Mouse (Mus musculus) liver, postnatal 0 days (tissue): ENCODE results near the gene Ggcx. TPM values are rescaled to one million over a fixed set of nuclear protein-coding genes. Genes with fewer than 3 reads are reported as not detected.

Source experiments
- ATAC-seq: fragments of 200-750 bp; cut with Nextera tagmentation; 2 replicates; pipeline ENCODE4 v1.8.0; 2017; ENCODE audit warnings: mild to moderate bottlenecking, moderate library complexity
- DNase-seq: peaks from one replicate; pipeline ENCODE4 v3.0.0-alpha.2; 2016
- H3K27ac ChIP-seq: fragments of 300-500 bp; sonication (generic); 2 replicates; pipeline ENCODE4 v1.5.1; 2014; ENCODE audit warnings: antibody characterized with exemption, moderate library complexity, mild to moderate bottlenecking, low read depth
- H3K27me3 ChIP-seq: fragments of 300-500 bp; sonication (generic); 2 replicates; pipeline ENCODE4 v1.6.1; 2014; ENCODE audit warnings: low read length, control low read depth, mixed read lengths; ENCODE audit not compliant: insufficient read depth
- H3K36me3 ChIP-seq: fragments of 300-500 bp; sonication (generic); replicated peaks from 2 replicates; pipeline ENCODE4 v1.6.1; 2014; ENCODE audit warnings: mild to moderate bottlenecking, control low read depth, low read length, moderate library complexity, mixed read lengths; ENCODE audit not compliant: insufficient read depth
- H3K4me1 ChIP-seq: fragments of 300-500 bp; sonication (generic); 2 replicates; pipeline ENCODE4 v1.6.1; 2014; ENCODE audit warnings: antibody characterized with exemption, mild to moderate bottlenecking, control low read depth; ENCODE audit not compliant: insufficient read depth
- H3K4me2 ChIP-seq: fragments of 300-500 bp; sonication (generic); 2 replicates; pipeline ENCODE4 v1.6.1; 2014; ENCODE audit warnings: low read depth, mild to moderate bottlenecking, low read length, moderate library complexity, mixed read lengths
- H3K4me3 ChIP-seq: fragments of 300-500 bp; sonication (generic); 2 replicates; pipeline ENCODE4 v1.5.1; 2014; ENCODE audit warnings: low read depth, low read length
- H3K9ac ChIP-seq: fragments of 300-500 bp; sonication (generic); replicated peaks from 2 replicates; pipeline ENCODE4 v1.6.1; 2014; ENCODE audit warnings: mild to moderate bottlenecking, moderate library complexity
- H3K9me3 ChIP-seq: fragments of 300-500 bp; sonication (generic); 2 replicates; pipeline ENCODE4 v1.6.1; 2016; ENCODE audit warnings: mild to moderate bottlenecking, control low read depth, low read length, mixed read lengths
- CTCF ChIP-seq: sonication (generic); IDR thresholded peaks from 2 replicates; pipeline ENCODE4 v1.5.1; 2016; ENCODE audit warnings: antibody characterized with exemption, low read depth
- EP300 ChIP-seq: IDR thresholded peaks from 2 replicates; pipeline ENCODE4 v1.6.1; 2016; ENCODE audit warnings: antibody characterized with exemption, low read depth, mild to moderate bottlenecking
- WGBS: fragments of 180-500 bp; shearing (Covaris S2); extraction: QIAGEN DNeasy Blood & Tissue Kit; methylation state at CpG from one replicate; pipeline ENCODE4 v1.1.7; 2014; ENCODE audit not compliant: insufficient replicate concordance; 5-methylcytosine and 5-hydroxymethylcytosine counted together
- polyA plus RNA-seq: library from polyadenylated mRNA; unstranded; fragments of >200 nt; fragmentation: Nextera tagmentation; extraction: Ambion mirVana; gene quantifications from 2 replicates; pipeline ENCODE4 v1.2.1, GENCODE M21; 2015

Ggcx gene
- polyA plus RNA-seq, 1 experiment from 2014 or later: 20.7 TPM

- ATAC-seq (no peak), DNase-seq (no peak)
- Histone ChIP-seq H3K36me3 (peaks cover 12% of the 10 kb centered on the region), H3K4me1 (peaks cover 34% of the 10 kb centered on the region), H3K9me3 (no peaks in the 10 kb centered on the region), H3K4me2 (no peak overlapping the region), H3K27me3 (no peaks in the 10 kb centered on the region), H3K9ac (no peak overlapping the region), H3K27ac (no peak overlapping the region; the same call in 1 of the 2 replicates), H3K4me3 (no peak overlapping the region)
- WGBS: 85% methylated on average over 12 of the region's 12 CpGs
- TF ChIP-seq CTCF: no peak
- no peak for TF ChIP-seq EP300
These were observed 44.0 kb upstream of the Ggcx start for GRCm38 (mm10) chr6:72370091-72370490.

- H3K36me3 ChIP-seq: peaks cover 12% of the 10 kb centered on the region
- ATAC-seq (peak; percentile 62), DNase-seq (peak; percentile 52)
- H3K27me3 ChIP-seq: no peaks in the 10 kb centered on the region
- no peaks in the 10 kb centered on the region for H3K9me3 ChIP-seq
- H3K9ac ChIP-seq: 0 out of 2 replicates have a peak overlapping the region, but pooled peaks have one; percentile 16
- WGBS: 71% methylated on average over 5 of the region's 5 CpGs
- TF ChIP-seq EP300 (no peak), CTCF (no peak)
- H3K4me1 ChIP-seq: peaks cover 36% of the 10 kb centered on the region
- no peak overlapping the region for H3K4me2 ChIP-seq
- peak overlapping the region; percentile 63 for H3K27ac ChIP-seq
- no peak overlapping the region for H3K4me3 ChIP-seq
These were observed 43.0 kb upstream of the Ggcx start for GRCm38 (mm10) chr6:72371147-72371546.

GRCm38 (mm10) chr6:72371571-72371970, 42.5 kb upstream of the Ggcx start:
- peaks cover 12% of the 10 kb centered on the region for H3K36me3 ChIP-seq
- TF ChIP-seq EP300: no peak
- TF ChIP-seq CTCF: no peak
- peaks cover 36% of the 10 kb centered on the region for H3K4me1 ChIP-seq
- H3K9me3 ChIP-seq: no peaks in the 10 kb centered on the region
- H3K4me2 ChIP-seq: no peak overlapping the region
- DNase-seq (no peak), ATAC-seq (peak; percentile 10; the same call in 1 of the 2 replicates)
- H3K27me3 ChIP-seq: no peaks in the 10 kb centered on the region
- no peak overlapping the region for H3K4me3 ChIP-seq
- 38% methylated on average over 1 of the region's 1 CpGs for WGBS
- H3K27ac ChIP-seq: peak overlapping the region; percentile 63
- H3K9ac ChIP-seq: 0 out of 2 replicates have a peak overlapping the region, but pooled peaks have one; percentile 16

DNA sequence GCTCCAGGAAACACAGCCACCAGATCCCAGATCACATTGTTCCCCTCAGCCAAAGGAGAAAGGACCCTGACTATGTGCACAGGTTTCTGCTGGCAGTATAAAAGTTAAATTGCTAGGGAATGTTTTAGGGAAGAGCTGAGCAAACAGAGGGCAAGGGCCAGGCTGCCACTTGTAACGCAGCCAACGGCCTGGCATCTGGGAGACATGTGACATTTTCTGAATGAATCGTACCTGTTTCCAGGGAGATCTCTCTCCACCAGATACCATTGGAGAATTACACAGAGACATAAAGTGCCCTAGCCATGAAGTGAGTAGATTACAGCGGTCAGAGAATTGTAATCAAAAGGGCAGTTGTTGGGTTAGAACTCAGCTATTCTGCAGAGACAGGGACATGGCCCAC, 40.9 kb upstream of the Ggcx start:
- Histone ChIP-seq H3K4me3 (no peak overlapping the region), H3K27ac (no peak overlapping the region), H3K4me2 (no peak overlapping the region), H3K4me1 (peaks cover 36% of the 10 kb centered on the region), H3K9ac (no peak overlapping the region), H3K36me3 (peaks cover 11% of the 10 kb centered on the region), H3K27me3 (no peaks in the 10 kb centered on the region), H3K9me3 (no peaks in the 10 kb centered on the region)
- no peak for DNase-seq
- TF ChIP-seq CTCF (no peak), EP300 (no peak)
- no peak for ATAC-seq
- WGBS: 78% methylated on average over 4 of the region's 4 CpGs

DNA sequence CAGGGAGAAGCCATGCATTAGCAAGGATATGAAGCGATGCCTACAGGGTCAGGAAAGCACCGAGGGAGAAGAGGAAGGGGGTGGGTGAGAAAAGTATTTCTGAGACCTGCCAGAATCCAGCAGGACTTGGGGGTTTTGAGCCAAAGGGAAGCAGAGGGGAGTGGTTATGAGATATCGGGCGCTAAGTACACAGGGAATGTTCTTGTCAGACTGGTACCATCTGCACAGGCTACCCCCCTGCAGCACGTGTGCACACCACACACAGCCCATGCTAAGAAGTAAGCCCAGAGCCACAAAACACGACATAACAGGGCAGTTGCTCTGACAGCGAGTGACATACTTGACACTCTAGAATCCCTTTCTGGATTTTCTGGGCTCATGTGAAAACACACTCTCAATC, 39.9 kb upstream of the Ggcx start:
- peaks cover 5% of the 10 kb centered on the region for H3K36me3 ChIP-seq
- TF ChIP-seq CTCF (no peak), EP300 (no peak)
- DNase-seq (no peak), ATAC-seq (no peak)
- no peak overlapping the region for H3K27ac ChIP-seq
- no peak overlapping the region for H3K4me2 ChIP-seq
- WGBS: 46% methylated on average over 7 of the region's 7 CpGs
- H3K4me1 ChIP-seq: peaks cover 37% of the 10 kb centered on the region
- no peak overlapping the region for H3K4me3 ChIP-seq
- no peaks in the 10 kb centered on the region for H3K9me3 ChIP-seq
- H3K9ac ChIP-seq: no peak overlapping the region
- no peaks in the 10 kb centered on the region for H3K27me3 ChIP-seq

- Histone ChIP-seq H3K4me2 (peak overlapping the region; percentile 31), H3K9me3 (no peaks in the 10 kb centered on the region), H3K4me1 (peaks cover 44% of the 10 kb centered on the region), H3K36me3 (no peaks in the 10 kb centered on the region; the same call in 1 of the 2 replicates), H3K27ac (no peak overlapping the region), H3K4me3 (no peak overlapping the region; the same call in 1 of the 2 replicates), H3K9ac (no peak overlapping the region), H3K27me3 (no peaks in the 10 kb centered on the region)
- TF ChIP-seq EP300: no peak
- no peak for TF ChIP-seq CTCF
- ATAC-seq: peak; percentile 26
- DNase-seq: no peak
- 30% methylated on average over 15 of the region's 15 CpGs for WGBS
These were observed 39.1 kb upstream of the Ggcx start for GRCm38 (mm10) chr6:72374820-72375563.
